Mouse (Mus musculus): ENCODE measurements around the gene Tmem135. TPM values are rescaled to one million over a fixed set of nuclear protein-coding genes. Genes with fewer than 3 reads are reported as not detected.

The Tmem135 gene
- polyA plus RNA-seq, 1 experiment = 13.1 TPM

DNA sequence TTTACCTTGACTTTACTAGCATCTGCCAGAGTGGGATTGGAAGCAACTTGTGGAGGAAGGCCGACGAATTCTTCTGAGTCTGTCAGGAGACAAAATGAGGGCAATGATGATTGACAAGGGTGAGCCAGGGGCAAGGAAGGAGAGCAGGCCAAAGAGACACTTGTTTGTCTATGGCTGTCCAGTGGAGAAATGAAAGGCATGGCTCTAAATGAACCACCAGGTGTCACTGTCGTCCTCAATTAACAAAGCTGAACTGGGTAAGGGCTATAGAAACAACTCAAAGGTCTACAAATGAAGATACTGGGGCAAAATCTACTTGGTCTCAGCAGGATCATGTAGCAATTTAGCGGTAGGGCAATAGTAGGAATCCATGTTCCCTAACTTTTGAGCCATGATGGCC, 33.6 kb upstream of the Tmem135 start:
- no peaks in the 10 kb centered on the region for H3K27me3 ChIP-seq (ENCODE audit: control insufficient read depth, insufficient read depth, insufficient read length)
- no peak overlapping the region for H3K4me2 ChIP-seq (ENCODE audit: low read depth)
- H3K79me2 ChIP-seq (ENCODE audit: control insufficient read depth, insufficient read depth) = no peaks in the 10 kb centered on the region
- no peak overlapping the region for H3ac ChIP-seq (ENCODE audit: control insufficient read depth, insufficient read length)
- no peak for TF ChIP-seq MYOD1 (IDR thresholded peaks at IDR 0.05; ENCODE audit: control insufficient read depth in 1 of 3, insufficient read length in 2 of 3, low read depth in 2 of 3)
- no peak for TF ChIP-seq SRF (IDR thresholded peaks at IDR 0.05; ENCODE audit: control insufficient read depth, insufficient read length, low read depth)
- TF ChIP-seq MYOG (IDR thresholded peaks at IDR 0.05; ENCODE audit: control insufficient read depth in 1 of 3, insufficient read depth in 1 of 3, insufficient read length in 2 of 3, low read depth in 2 of 3) = no peak
- TF ChIP-seq CEBPB (IDR thresholded peaks at IDR 0.05; ENCODE audit: insufficient read depth, poor library complexity, severe bottlenecking) = no peak
- TF ChIP-seq POLR2AphosphoS2 (IDR thresholded peaks at IDR 0.05; ENCODE audit: insufficient read length, low read depth) = no peak
- no peak for TF ChIP-seq TCF3 (IDR thresholded peaks at IDR 0.05; ENCODE audit: insufficient read length, low read depth)
- TF ChIP-seq E2F4 (IDR thresholded peaks at IDR 0.05; ENCODE audit: insufficient read depth) = no peak
- no peak for TF ChIP-seq TCF12 (IDR thresholded peaks at IDR 0.05; ENCODE audit: insufficient read depth, poor library complexity, severe bottlenecking)
- TF ChIP-seq POLR2A (IDR thresholded peaks at IDR 0.05; ENCODE audit: insufficient read length, low read depth) = no peak
- TF ChIP-seq REST (IDR thresholded peaks at IDR 0.05; ENCODE audit: insufficient read depth, insufficient read length) = no peak
- TF ChIP-seq USF1 (IDR thresholded peaks at IDR 0.05; ENCODE audit: low read depth) = no peak
- no peak for TF ChIP-seq MAX (IDR thresholded peaks at IDR 0.05; ENCODE audit: low read depth)
- no peaks in the 10 kb centered on the region for H3K36me3 ChIP-seq (ENCODE audit: control insufficient read depth, insufficient read depth)
- no peak overlapping the region for H3K4me3 ChIP-seq

DNA sequence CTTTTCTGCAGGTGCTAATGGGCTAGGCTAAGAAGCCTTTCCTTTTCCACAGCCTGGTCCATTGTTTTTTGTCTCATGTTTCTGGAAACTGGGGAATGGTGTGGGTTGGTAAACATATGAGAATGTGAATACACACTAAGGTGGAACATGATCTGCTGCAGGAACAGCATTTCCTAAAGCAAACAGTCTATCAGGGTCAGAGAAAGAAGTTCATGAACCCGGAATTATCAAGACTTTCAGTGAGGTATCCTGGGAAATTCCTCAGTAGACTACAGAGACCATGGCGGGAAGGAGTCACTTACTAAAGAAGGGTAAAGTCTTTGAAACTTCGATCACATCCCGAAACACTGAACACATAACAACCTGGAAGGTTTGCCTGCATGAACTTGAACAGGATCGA, 32.4 kb upstream of the Tmem135 start:
- TF ChIP-seq MAX (IDR thresholded peaks at IDR 0.05; ENCODE audit: low read depth) (no peak), MYOD1 (IDR thresholded peaks at IDR 0.05; ENCODE audit: control insufficient read depth in 1 of 3, insufficient read length in 2 of 3, low read depth in 2 of 3) (no peak), REST (IDR thresholded peaks at IDR 0.05; ENCODE audit: insufficient read depth, insufficient read length) (no peak), POLR2A (IDR thresholded peaks at IDR 0.05; ENCODE audit: insufficient read length, low read depth) (no peak)
- H3K36me3 ChIP-seq (ENCODE audit: control insufficient read depth, insufficient read depth) = no peaks in the 10 kb centered on the region
- H3K4me2 ChIP-seq (ENCODE audit: low read depth) = no peak overlapping the region
- no peak overlapping the region for H3K4me3 ChIP-seq
- no peaks in the 10 kb centered on the region for H3K27me3 ChIP-seq (ENCODE audit: control insufficient read depth, insufficient read depth, insufficient read length)
- no peaks in the 10 kb centered on the region for H3K79me2 ChIP-seq (ENCODE audit: control insufficient read depth, insufficient read depth)
- no peak overlapping the region for H3ac ChIP-seq (ENCODE audit: control insufficient read depth, insufficient read length)

DNA sequence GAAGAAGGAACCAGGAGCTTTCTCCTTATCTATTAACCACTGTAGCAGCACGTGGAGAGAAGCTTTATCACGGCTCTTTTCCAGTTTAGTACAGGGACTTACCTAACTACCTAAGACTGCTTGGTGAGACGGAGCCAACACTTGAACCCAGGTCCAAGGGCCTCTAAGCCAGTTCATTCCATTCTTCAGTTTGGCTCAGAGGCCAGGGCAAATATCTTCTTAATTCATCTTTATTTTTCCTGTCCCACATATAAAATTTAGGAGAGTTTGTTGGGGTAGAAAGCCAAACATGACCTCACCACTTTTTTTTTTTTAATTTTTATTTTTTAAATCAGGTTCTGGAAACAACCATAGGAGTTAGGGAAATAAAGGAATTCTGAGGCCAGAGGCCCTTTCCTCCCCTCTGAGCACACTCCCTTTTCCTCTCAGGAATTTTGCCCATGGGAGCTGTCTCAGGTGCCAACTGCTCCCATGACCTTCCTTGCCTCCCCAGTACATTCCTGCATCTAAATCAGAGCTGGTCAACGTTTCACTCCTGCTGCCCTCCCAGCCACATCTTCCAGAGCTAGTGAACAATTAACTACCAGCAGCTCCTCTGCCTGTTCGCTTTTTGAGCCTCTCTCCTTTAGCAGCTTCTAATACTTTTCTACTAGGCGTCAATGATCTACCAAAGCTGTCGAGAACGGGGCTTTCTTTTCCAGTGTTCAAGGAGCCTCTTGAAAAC, 30.0 kb upstream of the Tmem135 start:
- no peaks in the 10 kb centered on the region for H3K79me2 ChIP-seq (ENCODE audit: control insufficient read depth, insufficient read depth)
- no peaks in the 10 kb centered on the region for H3K36me3 ChIP-seq (ENCODE audit: control insufficient read depth, insufficient read depth)
- TF ChIP-seq MAX (IDR thresholded peaks at IDR 0.05; ENCODE audit: low read depth) = no peak
- no peak for TF ChIP-seq POLR2A (IDR thresholded peaks at IDR 0.05; ENCODE audit: insufficient read length, low read depth)
- TF ChIP-seq MYOG (IDR thresholded peaks at IDR 0.05; ENCODE audit: control insufficient read depth in 1 of 3, insufficient read depth in 1 of 3, insufficient read length in 2 of 3, low read depth in 2 of 3) = no peak
- TF ChIP-seq MYOD1 (IDR thresholded peaks at IDR 0.05; ENCODE audit: control insufficient read depth in 1 of 3, insufficient read length in 2 of 3, low read depth in 2 of 3) = no peak
- no peak for TF ChIP-seq SRF (IDR thresholded peaks at IDR 0.05; ENCODE audit: control insufficient read depth, insufficient read length, low read depth)
- TF ChIP-seq TCF12 (IDR thresholded peaks at IDR 0.05; ENCODE audit: insufficient read depth, poor library complexity, severe bottlenecking) = no peak
- no peak for TF ChIP-seq POLR2AphosphoS2 (IDR thresholded peaks at IDR 0.05; ENCODE audit: insufficient read length, low read depth)
- no peak for TF ChIP-seq TCF3 (IDR thresholded peaks at IDR 0.05; ENCODE audit: insufficient read length, low read depth)
- TF ChIP-seq USF1 (IDR thresholded peaks at IDR 0.05; ENCODE audit: low read depth) = no peak
- TF ChIP-seq REST (IDR thresholded peaks at IDR 0.05; ENCODE audit: insufficient read depth, insufficient read length) = no peak
- TF ChIP-seq CEBPB (IDR thresholded peaks at IDR 0.05; ENCODE audit: insufficient read depth, poor library complexity, severe bottlenecking) = no peak
- TF ChIP-seq E2F4 (IDR thresholded peaks at IDR 0.05; ENCODE audit: insufficient read depth) = no peak
- no peaks in the 10 kb centered on the region for H3K27me3 ChIP-seq (ENCODE audit: control insufficient read depth, insufficient read depth, insufficient read length)
- no peak overlapping the region for H3K4me2 ChIP-seq (ENCODE audit: low read depth)
- no peak overlapping the region for H3ac ChIP-seq (ENCODE audit: control insufficient read depth, insufficient read length)
- no peak overlapping the region for H3K4me3 ChIP-seq

DNA sequence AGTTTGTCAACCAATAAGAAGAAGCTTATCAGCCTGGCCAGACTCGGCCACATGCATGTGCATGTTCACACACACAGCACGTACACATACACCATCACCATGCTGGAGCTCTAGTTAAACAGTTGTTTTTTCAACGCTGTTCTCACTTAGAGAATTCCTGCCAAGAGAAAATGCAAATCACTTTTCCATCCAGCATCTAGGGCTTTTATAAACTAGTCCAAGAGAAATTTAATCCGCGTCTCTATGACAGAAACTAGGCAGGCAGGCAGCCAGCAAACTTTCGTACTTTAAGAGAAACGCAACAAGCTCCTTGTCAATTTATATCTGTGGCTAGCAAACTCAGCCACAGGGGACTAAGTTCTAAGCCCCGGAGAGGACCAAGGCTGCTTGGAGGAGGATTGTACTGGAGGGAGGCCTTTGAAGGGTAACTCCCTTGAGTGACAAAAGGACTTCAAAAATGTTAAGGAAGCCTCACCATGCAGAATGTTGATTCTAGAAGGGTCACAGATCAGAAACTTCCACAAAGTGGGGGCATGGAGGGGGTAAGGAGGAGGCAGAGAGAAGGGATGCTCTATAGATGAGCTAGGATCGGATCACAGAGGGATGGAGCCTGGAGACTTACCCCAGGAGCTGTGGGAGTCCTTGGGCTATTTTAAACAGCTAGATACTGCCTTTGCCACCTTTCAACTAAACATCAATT, 29.3 kb upstream of the Tmem135 start:
- H3K36me3 ChIP-seq (ENCODE audit: control insufficient read depth, insufficient read depth) = no peaks in the 10 kb centered on the region

More for the DNA sequence above, 29.3 kb upstream of the Tmem135 start:
- no peak overlapping the region for H3K4me3 ChIP-seq
- H3ac ChIP-seq (ENCODE audit: control insufficient read depth, insufficient read length) = no peak overlapping the region
- no peak overlapping the region for H3K4me2 ChIP-seq (ENCODE audit: low read depth)
- TF ChIP-seq USF1 (IDR thresholded peaks at IDR 0.05; ENCODE audit: low read depth) = no peak
- no peak for TF ChIP-seq MAX (IDR thresholded peaks at IDR 0.05; ENCODE audit: low read depth)
- TF ChIP-seq TCF3 (IDR thresholded peaks at IDR 0.05; ENCODE audit: insufficient read length, low read depth) = no peak
- TF ChIP-seq CEBPB (IDR thresholded peaks at IDR 0.05; ENCODE audit: insufficient read depth, poor library complexity, severe bottlenecking) = no peak
- TF ChIP-seq MYOG (IDR thresholded peaks at IDR 0.05; ENCODE audit: control insufficient read depth in 1 of 3, insufficient read depth in 1 of 3, insufficient read length in 2 of 3, low read depth in 2 of 3) = no peak
- no peak for TF ChIP-seq REST (IDR thresholded peaks at IDR 0.05; ENCODE audit: insufficient read depth, insufficient read length)
- TF ChIP-seq TCF12 (IDR thresholded peaks at IDR 0.05; ENCODE audit: insufficient read depth, poor library complexity, severe bottlenecking) = no peak
- no peak for TF ChIP-seq POLR2A (IDR thresholded peaks at IDR 0.05; ENCODE audit: insufficient read length, low read depth)
- H3K79me2 ChIP-seq (ENCODE audit: control insufficient read depth, insufficient read depth) = no peaks in the 10 kb centered on the region
- H3K27me3 ChIP-seq (ENCODE audit: control insufficient read depth, insufficient read depth, insufficient read length) = no peaks in the 10 kb centered on the region
